Mouse (Mus musculus): ENCODE measurements at regions not wholly inside any gene's neighbourhood (a gene's known extent, or its start where the extent isn't known, plus 50 kb on each side); places are given as distances from the start of the nearest gene placed in this dataset.
A peak's percentile ranks its signal among the peaks of the same experiment; 100 is the strongest.

DNA sequence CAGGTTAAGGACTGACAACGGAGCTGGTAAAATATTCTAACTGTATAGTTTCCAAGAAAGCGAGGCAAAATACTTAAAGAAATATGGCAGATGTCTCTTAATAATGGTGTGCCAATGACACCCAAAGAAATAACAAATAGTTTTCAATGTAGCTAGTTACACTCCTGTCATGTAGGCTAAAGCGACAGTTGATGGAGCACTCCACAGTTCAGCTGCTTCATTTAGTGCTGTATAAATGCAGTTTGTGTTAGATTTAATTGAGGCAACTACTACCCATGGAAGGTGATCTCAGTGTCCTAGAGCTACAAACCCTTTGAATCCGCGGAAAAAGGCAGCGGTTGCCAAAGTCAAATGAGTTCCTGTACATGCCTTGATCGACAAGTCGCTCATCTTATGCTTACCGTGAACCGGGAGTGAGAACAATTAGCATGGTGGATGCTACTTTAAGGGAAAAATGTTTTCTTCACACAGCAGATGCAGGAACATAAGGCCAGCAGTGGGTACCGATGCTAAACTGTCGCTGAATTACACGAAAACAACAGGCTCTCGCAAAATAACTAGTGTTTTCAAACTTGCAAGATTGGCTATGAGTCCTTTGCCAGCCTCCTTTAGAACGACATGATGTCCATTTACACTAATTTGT, 961.4 kb downstream of the Mat2b start:
- Histone ChIP-seq H3K36me3 (ENCODE audit: insufficient read depth, low read length) (no peaks in the 10 kb centered on the region), H3K4me1 (replicated peaks; ENCODE audit: low read depth, low read length) (peaks cover 3% of the 10 kb centered on the region), H3K9me3 (ENCODE audit: low read length) (no peaks in the 10 kb centered on the region), H3K4me3 (replicated peaks; ENCODE audit: low read length) (no peak overlapping the region), H3K27me3 (ENCODE audit: insufficient read depth, low read length) (no peaks in the 10 kb centered on the region)
- TF ChIP-seq NANOG (IDR thresholded peaks at IDR 0.05; ENCODE audit: borderline replicate concordance, low read length) (no peak), POU5F1 (IDR thresholded peaks at IDR 0.05; ENCODE audit: borderline replicate concordance, low read length) (no peak), CTCF (conservative IDR thresholded peaks at IDR 0.05; ENCODE audit: low read length) (no peak)

DNA sequence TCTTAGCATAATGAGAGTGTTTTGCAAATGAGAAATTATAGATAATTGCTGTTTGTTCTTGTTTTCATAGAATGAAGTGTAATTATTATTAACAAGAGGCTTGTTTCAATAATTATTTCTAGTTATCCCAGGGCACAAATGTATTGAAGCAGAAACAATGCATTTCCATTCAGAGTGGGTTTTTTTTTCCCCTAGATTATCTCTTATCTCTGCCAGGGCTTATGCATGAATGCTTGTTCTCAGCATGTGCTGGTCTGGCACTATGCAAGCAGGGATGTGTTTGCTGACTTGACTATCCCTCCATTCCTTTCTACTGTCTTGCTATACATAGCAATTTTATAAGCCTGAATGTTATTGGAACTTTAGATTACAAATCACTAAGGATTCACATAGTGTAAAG, 971.4 kb downstream of the Mat2b start:
- TF ChIP-seq NANOG (IDR thresholded peaks at IDR 0.05; ENCODE audit: borderline replicate concordance, low read length) (no peak), POU5F1 (IDR thresholded peaks at IDR 0.05; ENCODE audit: borderline replicate concordance, low read length) (no peak), CTCF (conservative IDR thresholded peaks at IDR 0.05; ENCODE audit: low read length) (no peak)
- Histone ChIP-seq H3K9me3 (ENCODE audit: low read length) (no peaks in the 10 kb centered on the region), H3K4me3 (replicated peaks; ENCODE audit: low read length) (no peak overlapping the region), H3K4me1 (replicated peaks; ENCODE audit: low read depth, low read length) (peaks cover 4% of the 10 kb centered on the region), H3K36me3 (ENCODE audit: insufficient read depth, low read length) (no peaks in the 10 kb centered on the region), H3K27me3 (ENCODE audit: insufficient read depth, low read length) (no peaks in the 10 kb centered on the region)

DNA sequence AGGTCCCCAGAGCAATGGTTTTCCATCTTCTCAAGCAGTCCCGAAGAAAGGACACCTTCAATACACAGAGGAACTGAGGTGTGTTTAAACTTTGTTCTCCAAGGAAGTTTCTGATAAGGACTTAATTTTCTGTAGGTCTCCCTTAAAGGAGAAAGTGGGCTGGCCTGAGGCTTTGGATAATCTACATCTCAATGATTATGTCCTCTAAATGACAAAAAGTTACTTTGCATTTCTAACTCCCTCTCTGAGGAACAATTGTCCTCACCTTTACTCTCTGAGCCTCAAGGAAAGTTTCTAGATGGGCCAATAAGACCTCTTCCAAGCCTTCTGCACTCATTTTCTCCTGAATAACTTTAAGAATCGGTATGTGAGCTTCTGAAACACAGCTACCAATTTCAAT, 1016.5 kb downstream of the Mat2b start:
- no peaks in the 10 kb centered on the region for H3K9me3 ChIP-seq (ENCODE audit: low read length)
- H3K36me3 ChIP-seq (ENCODE audit: insufficient read depth, low read length) = no peaks in the 10 kb centered on the region
- no peak overlapping the region for H3K4me3 ChIP-seq (replicated peaks; ENCODE audit: low read length)
- TF ChIP-seq POU5F1 (IDR thresholded peaks at IDR 0.05; ENCODE audit: borderline replicate concordance, low read length) = no peak
- peak; percentile 45; the same call in 1 of the 2 replicates for TF ChIP-seq NANOG (IDR thresholded peaks at IDR 0.05; ENCODE audit: borderline replicate concordance, low read length)
- peaks cover 26% of the 10 kb centered on the region for H3K4me1 ChIP-seq (replicated peaks; ENCODE audit: low read depth, low read length)
- no peaks in the 10 kb centered on the region for H3K27me3 ChIP-seq (ENCODE audit: insufficient read depth, low read length)

DNA sequence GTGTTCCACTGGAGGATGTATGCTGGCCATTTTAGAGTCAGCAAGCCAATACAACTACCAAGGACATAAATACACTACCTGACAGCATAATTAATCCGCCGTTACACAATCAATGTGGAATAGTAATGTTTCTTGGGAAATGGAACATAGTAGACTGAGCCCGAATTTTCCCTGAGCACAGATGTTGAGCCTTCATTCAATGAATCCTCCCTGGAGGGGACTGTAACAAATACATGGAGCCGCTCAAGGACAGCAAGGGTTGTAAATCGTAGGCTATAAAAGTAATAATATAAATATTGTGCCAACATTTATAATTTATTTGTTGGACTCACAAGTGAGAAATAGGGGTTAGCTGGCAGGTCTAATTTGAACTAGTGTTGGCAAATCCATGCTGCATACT, 1041.4 kb downstream of the Mat2b start:
- Histone ChIP-seq H3K4me1 (replicated peaks; ENCODE audit: low read depth, low read length) (no peaks in the 10 kb centered on the region), H3K4me3 (replicated peaks; ENCODE audit: low read length) (no peak overlapping the region), H3K36me3 (ENCODE audit: insufficient read depth, low read length) (no peaks in the 10 kb centered on the region), H3K27me3 (ENCODE audit: insufficient read depth, low read length) (no peaks in the 10 kb centered on the region), H3K9me3 (ENCODE audit: low read length) (no peaks in the 10 kb centered on the region)
- no peak for TF ChIP-seq NANOG (IDR thresholded peaks at IDR 0.05; ENCODE audit: borderline replicate concordance, low read length)
- TF ChIP-seq POU5F1 (IDR thresholded peaks at IDR 0.05; ENCODE audit: borderline replicate concordance, low read length) = no peak
- TF ChIP-seq CTCF (conservative IDR thresholded peaks at IDR 0.05; ENCODE audit: low read length) = no peak

DNA sequence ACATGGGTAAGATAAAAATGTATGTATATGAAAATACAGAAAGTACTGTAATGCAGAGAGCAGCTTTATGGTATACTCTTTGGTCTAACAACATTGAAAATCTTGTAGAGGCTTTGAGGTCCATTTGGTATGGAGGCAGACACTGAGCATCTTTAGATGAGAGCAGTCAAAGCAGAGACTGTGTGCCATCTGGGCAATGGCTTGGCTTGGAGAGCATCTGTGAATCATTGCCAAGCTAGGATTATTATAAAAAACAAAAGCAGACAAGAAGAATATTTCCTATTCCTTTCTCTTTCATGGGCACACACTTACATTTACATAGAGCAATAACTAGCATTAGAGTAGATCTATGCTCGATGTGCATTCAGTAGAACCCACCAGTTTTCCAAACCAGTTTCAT, 1075.6 kb downstream of the Mat2b start:
- Histone ChIP-seq H3K36me3 (ENCODE audit: insufficient read depth, low read length) (no peaks in the 10 kb centered on the region), H3K4me3 (replicated peaks; ENCODE audit: low read length) (no peak overlapping the region), H3K27me3 (ENCODE audit: insufficient read depth, low read length) (no peaks in the 10 kb centered on the region), H3K9me3 (ENCODE audit: low read length) (peaks cover 3% of the 10 kb centered on the region), H3K4me1 (replicated peaks; ENCODE audit: low read depth, low read length) (no peaks in the 10 kb centered on the region)
- TF ChIP-seq POU5F1 (IDR thresholded peaks at IDR 0.05; ENCODE audit: borderline replicate concordance, low read length) = no peak
- TF ChIP-seq CTCF (conservative IDR thresholded peaks at IDR 0.05; ENCODE audit: low read length) = no peak
- no peak for TF ChIP-seq NANOG (IDR thresholded peaks at IDR 0.05; ENCODE audit: borderline replicate concordance, low read length)

DNA sequence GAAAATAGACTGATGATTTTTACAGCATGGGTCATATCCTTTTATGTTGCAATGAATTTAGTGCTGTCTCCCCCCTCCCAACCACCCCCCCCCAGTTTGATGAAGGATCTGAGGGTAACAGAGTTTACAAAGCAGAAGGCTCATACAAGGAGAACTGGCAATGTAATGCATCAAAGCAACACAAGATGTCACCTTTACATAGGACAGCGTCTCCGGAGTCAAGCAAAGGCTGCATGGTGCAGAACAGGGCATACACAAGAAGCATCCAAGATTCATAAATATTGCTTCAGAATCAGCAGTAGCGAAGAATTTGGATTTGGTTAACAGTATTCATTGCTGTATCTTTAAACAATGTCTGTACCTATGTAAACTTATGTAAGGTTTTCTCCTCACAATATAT, 1079.2 kb downstream of the Mat2b start:
- H3K27me3 ChIP-seq (ENCODE audit: insufficient read depth, low read length) = no peaks in the 10 kb centered on the region
- H3K4me1 ChIP-seq (replicated peaks; ENCODE audit: low read depth, low read length) = no peaks in the 10 kb centered on the region
- H3K36me3 ChIP-seq (ENCODE audit: insufficient read depth, low read length) = no peaks in the 10 kb centered on the region
- H3K4me3 ChIP-seq (replicated peaks; ENCODE audit: low read length) = no peak overlapping the region
- H3K9me3 ChIP-seq (ENCODE audit: low read length) = peaks cover 12% of the 10 kb centered on the region
- TF ChIP-seq NANOG (IDR thresholded peaks at IDR 0.05; ENCODE audit: borderline replicate concordance, low read length) = no peak
- no peak for TF ChIP-seq POU5F1 (IDR thresholded peaks at IDR 0.05; ENCODE audit: borderline replicate concordance, low read length)
- no peak for TF ChIP-seq CTCF (conservative IDR thresholded peaks at IDR 0.05; ENCODE audit: low read length)

DNA sequence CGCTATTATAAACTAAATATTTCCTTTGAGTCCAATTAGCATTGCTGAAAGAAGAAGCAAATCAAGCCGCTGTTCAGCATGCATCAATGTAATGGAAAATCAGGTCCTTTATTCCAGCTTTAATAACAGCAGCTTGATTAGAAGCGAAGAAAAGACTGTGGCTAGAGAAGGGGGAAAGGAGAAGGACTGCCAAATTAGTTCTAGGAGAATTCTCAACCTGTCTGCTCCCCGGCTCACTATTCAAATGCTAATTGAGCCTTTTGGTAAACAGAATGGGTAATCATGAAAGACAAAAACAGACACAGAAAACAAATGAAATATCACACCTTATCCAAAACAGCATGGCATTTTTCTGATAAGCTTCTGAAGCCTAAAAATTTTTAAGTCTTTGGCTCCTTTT, 1098.5 kb downstream of the Mat2b start:
- Histone ChIP-seq H3K36me3 (ENCODE audit: insufficient read depth, low read length) (no peaks in the 10 kb centered on the region), H3K4me3 (replicated peaks; ENCODE audit: low read length) (no peak overlapping the region), H3K4me1 (replicated peaks; ENCODE audit: low read depth, low read length) (peaks cover 7% of the 10 kb centered on the region), H3K9me3 (ENCODE audit: low read length) (no peaks in the 10 kb centered on the region), H3K27me3 (ENCODE audit: insufficient read depth, low read length) (peaks cover 3% of the 10 kb centered on the region)
- TF ChIP-seq CTCF (conservative IDR thresholded peaks at IDR 0.05; ENCODE audit: low read length) = no peak
- peak; percentile 89 for TF ChIP-seq NANOG (IDR thresholded peaks at IDR 0.05; ENCODE audit: borderline replicate concordance, low read length)
- TF ChIP-seq POU5F1 (IDR thresholded peaks at IDR 0.05; ENCODE audit: borderline replicate concordance, low read length) = peak; percentile 58; the same call in 1 of the 2 replicates

DNA sequence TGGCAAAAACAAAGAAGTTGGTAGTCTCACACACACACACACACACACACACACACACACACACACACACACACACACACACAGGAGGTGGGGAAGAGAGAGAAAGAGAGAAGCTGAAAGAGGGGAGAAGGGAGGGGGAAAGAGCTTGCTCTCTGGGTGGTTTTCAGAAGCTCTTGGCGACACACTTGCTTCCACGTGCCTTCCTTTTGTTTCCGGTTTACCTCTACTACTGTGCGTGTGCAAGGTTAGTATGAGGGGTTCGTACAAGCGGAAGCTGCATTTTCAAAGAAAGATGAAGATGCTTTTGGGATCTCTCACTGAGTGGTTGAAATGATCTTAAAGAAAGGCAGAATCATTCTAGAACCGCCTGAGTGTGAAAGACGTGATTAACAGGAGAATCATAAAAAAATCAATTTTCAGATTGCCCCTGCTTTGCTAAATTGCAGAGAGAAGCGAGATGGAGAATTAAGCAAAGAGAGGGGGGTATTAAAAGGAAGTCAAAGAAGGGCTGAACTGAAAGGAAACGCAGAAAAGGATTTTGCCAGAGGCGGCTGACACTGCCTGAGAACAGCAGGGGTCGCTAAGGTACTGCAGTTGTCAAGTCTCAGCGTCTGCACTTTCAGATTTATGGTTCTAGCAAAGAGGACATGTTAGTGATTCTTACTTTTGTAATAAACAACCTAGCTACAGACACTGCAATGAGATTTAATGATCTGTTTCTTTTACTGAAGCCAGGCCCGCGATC, 1106.2 kb downstream of the Mat2b start:
- Histone ChIP-seq H3K4me3 (replicated peaks; ENCODE audit: low read length) (no peak overlapping the region), H3K36me3 (ENCODE audit: insufficient read depth, low read length) (no peaks in the 10 kb centered on the region), H3K27me3 (ENCODE audit: insufficient read depth, low read length) (no peaks in the 10 kb centered on the region), H3K9me3 (ENCODE audit: low read length) (no peaks in the 10 kb centered on the region), H3K4me1 (replicated peaks; ENCODE audit: low read depth, low read length) (no peaks in the 10 kb centered on the region)
- TF ChIP-seq NANOG (IDR thresholded peaks at IDR 0.05; ENCODE audit: borderline replicate concordance, low read length) (no peak), POU5F1 (IDR thresholded peaks at IDR 0.05; ENCODE audit: borderline replicate concordance, low read length) (no peak), CTCF (conservative IDR thresholded peaks at IDR 0.05; ENCODE audit: low read length) (peak; percentile 68)
